Mouse (Mus musculus): ENCODE measurements at regions not wholly inside any gene's neighbourhood (a gene's known extent, or its start where the extent isn't known, plus 50 kb on each side); places are given as distances from the start of the nearest gene placed in this dataset.
"Not testable (repeated sequence)": the region's sequence is repeated elsewhere in the genome, so short reads cannot be mapped to it uniquely, and the experiment has no call there.

DNA sequence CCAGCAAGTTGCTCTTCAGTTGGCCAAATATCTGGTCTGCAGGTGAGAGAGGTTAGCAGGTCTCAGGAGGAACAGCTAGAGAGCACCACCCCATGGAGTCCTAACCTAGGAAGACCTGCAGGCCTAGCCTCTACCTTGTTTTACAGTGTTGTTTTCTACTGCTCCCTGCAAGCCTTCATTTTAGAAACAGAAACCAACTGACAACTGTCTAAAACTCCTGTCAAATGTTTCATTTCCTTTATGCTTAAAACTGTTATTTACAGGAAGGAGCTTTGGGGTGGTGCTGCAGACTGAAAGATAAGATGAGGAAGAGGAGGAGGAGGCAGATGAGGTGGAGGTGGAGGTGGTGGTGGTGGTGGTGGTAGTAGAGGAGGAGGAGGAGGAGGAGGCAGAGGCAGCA is 96.6 kb upstream of the Selenop start:
- H3K27ac ChIP-seq (ENCODE audit: control insufficient read depth, insufficient read depth, low read length), result peak overlapping the region; percentile 66
- no peak for TF ChIP-seq CTCF (IDR thresholded peaks at IDR 0.05; ENCODE audit: borderline replicate concordance, control insufficient read depth, extremely low read depth, insufficient read depth, low read length, poor library complexity)
- TF ChIP-seq POLR2A (IDR thresholded peaks at IDR 0.05; ENCODE audit: control insufficient read depth, extremely low read depth, insufficient read depth, low read length, poor library complexity), result no peak
- no peak overlapping the region for H3K4me3 ChIP-seq (ENCODE audit: control insufficient read depth, insufficient read depth, low read length)
- peaks cover 8% of the 10 kb centered on the region for H3K4me1 ChIP-seq (replicated peaks; ENCODE audit: control insufficient read depth, insufficient read depth, low read length)
- no peaks in the 10 kb centered on the region for H3K36me3 ChIP-seq (ENCODE audit: control insufficient read depth, insufficient read depth, low read length)
- H3K27me3 ChIP-seq (ENCODE audit: control insufficient read depth, insufficient read depth, low read length), result no peaks in the 10 kb centered on the region
- no peak for DNase-seq

DNA sequence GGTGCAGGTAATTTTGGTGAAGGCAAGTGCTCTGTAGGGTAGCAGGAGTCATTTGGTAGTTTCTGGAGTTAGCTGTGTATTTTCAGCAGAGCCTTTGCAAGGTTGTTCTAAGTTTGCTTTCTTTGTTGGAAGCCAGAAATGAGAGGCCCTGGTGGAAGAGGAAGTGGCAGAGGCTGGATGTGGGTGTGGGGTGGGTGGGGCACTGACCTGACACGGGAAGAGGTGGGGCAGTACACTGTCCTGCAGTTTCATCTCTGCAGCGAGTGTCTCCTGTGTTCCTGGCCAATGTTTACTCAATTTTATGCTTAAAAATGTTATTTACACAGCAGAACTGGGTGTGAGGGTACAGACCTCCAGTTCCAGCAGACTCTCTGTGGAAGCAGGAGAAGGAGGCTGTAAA is 94.3 kb upstream of the Selenop start:
- WGBS, result 9% methylated on average over 2 of the region's 2 CpGs
- no peaks in the 10 kb centered on the region for H3K27me3 ChIP-seq (ENCODE audit: control insufficient read depth, insufficient read depth, low read length)
- H3K4me3 ChIP-seq (ENCODE audit: control insufficient read depth, insufficient read depth, low read length), result no peak overlapping the region
- no peak for TF ChIP-seq CTCF (IDR thresholded peaks at IDR 0.05; ENCODE audit: borderline replicate concordance, control insufficient read depth, extremely low read depth, insufficient read depth, low read length, poor library complexity)
- TF ChIP-seq POLR2A (IDR thresholded peaks at IDR 0.05; ENCODE audit: control insufficient read depth, extremely low read depth, insufficient read depth, low read length, poor library complexity), result no peak
- no peaks in the 10 kb centered on the region for H3K36me3 ChIP-seq (ENCODE audit: control insufficient read depth, insufficient read depth, low read length)
- H3K4me1 ChIP-seq (replicated peaks; ENCODE audit: control insufficient read depth, insufficient read depth, low read length), result peaks cover 8% of the 10 kb centered on the region
- DNase-seq, result no peak
- no peak overlapping the region; the same call in 1 of the 2 replicates for H3K27ac ChIP-seq (ENCODE audit: control insufficient read depth, insufficient read depth, low read length)

DNA sequence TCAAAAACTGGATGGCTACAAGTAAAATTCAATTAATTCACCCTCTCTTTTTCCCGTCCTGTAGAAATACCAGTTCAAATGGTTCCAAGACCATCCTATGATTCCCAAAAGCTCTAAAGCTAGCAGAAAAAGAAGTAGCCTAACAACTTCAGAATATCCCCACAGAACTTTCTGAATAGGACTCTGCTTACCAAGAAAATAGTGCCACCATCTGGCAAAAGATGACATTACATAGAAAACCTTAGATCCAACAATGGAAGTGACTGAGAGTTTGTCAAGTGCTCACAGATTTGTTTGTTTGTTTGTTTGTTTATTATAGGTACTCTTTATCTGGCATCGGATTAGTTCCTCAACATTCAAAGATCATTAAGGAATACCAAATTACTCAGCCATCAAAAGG is 93.5 kb upstream of the Selenop start:
- TF ChIP-seq POLR2A (IDR thresholded peaks at IDR 0.05; ENCODE audit: control insufficient read depth, extremely low read depth, insufficient read depth, low read length, poor library complexity) (no peak), CTCF (IDR thresholded peaks at IDR 0.05; ENCODE audit: borderline replicate concordance, control insufficient read depth, extremely low read depth, insufficient read depth, low read length, poor library complexity) (no peak)
- DNase-seq, result no peak
- WGBS, result 41% methylated on average over 2 of the region's 2 CpGs

DNA sequence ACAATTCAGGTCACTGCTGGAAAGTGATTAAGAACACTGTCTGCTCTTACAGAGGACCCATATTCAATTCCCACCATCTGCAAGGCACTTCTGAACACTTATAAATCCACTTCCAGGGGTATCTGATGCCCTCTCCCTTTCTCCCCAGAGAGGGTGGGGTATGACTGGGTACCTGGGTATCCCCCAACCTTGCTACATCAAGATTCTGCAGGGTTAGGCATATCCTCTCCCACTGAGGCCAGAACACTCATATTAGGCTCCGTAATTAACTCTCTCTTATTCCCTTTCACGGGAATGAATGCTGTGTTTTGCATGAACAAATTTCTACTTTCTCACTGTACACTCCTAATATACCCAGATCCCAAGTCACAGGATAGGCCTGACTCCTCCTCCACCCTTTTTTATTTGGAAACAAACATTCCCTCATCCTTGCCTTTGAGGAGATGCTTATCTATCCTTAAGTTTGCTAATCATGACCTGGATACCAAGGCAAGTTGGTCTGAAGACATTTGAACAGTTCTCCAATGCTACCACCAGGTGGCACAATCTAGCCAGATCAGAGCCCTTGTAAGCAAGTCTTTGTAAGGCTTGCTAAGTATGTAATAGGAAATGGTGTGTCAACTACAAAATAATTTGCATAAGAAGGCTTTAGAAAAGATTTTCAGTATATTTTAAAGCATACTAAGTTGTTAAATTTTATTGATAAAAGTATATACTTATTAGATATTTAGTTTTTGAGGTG is 66.3 kb upstream of the Selenop start:
- no peaks in the 10 kb centered on the region for H3K27me3 ChIP-seq (ENCODE audit: control insufficient read depth, insufficient read depth, low read length)
- TF ChIP-seq POLR2A (IDR thresholded peaks at IDR 0.05; ENCODE audit: control insufficient read depth, extremely low read depth, insufficient read depth, low read length, poor library complexity) (no peak), CTCF (IDR thresholded peaks at IDR 0.05; ENCODE audit: borderline replicate concordance, control insufficient read depth, extremely low read depth, insufficient read depth, low read length, poor library complexity) (no peak)
- H3K4me1 ChIP-seq (replicated peaks; ENCODE audit: control insufficient read depth, insufficient read depth, low read length), result no peaks in the 10 kb centered on the region
- H3K36me3 ChIP-seq (ENCODE audit: control insufficient read depth, insufficient read depth, low read length), result no peaks in the 10 kb centered on the region
- WGBS, result 93% methylated on average over 2 of the region's 2 CpGs
- peak; percentile 47 for DNase-seq
- H3K27ac ChIP-seq (ENCODE audit: control insufficient read depth, insufficient read depth, low read length), result no peak overlapping the region
- no peak overlapping the region for H3K4me3 ChIP-seq (ENCODE audit: control insufficient read depth, insufficient read depth, low read length)

More for the DNA sequence above, 93.5 kb upstream of the Selenop start:
- H3K27me3 ChIP-seq (ENCODE audit: control insufficient read depth, insufficient read depth, low read length), result no peaks in the 10 kb centered on the region
- H3K36me3 ChIP-seq (ENCODE audit: control insufficient read depth, insufficient read depth, low read length), result no peaks in the 10 kb centered on the region
- H3K4me3 ChIP-seq (ENCODE audit: control insufficient read depth, insufficient read depth, low read length), result no peak overlapping the region
- H3K27ac ChIP-seq (ENCODE audit: control insufficient read depth, insufficient read depth, low read length), result no peak overlapping the region
- H3K4me1 ChIP-seq (replicated peaks; ENCODE audit: control insufficient read depth, insufficient read depth, low read length), result peaks cover 8% of the 10 kb centered on the region

DNA sequence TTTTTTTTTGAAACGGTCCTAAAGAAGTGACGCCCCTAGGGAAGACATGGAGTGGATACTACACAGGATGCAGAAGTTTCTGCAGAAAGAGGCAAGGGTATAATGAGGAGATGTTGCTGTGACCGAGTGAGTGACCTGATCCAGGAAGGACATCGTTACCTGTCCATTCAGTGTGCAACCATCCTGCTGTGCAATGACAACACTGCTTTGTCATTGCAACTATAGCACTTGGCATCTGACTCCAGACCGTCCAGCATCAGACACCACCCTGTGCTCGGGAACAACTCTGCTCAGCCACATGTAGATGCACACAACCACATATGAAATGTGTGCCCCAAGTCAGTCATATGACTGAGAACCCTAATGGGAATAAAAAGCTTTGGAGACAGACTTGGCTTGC is 62.8 kb upstream of the Selenop start:
- Histone ChIP-seq H3K4me1 (replicated peaks; ENCODE audit: control insufficient read depth, insufficient read depth, low read length) (no peaks in the 10 kb centered on the region), H3K27me3 (ENCODE audit: control insufficient read depth, insufficient read depth, low read length) (no peaks in the 10 kb centered on the region), H3K27ac (ENCODE audit: control insufficient read depth, insufficient read depth, low read length) (no peak overlapping the region), H3K36me3 (ENCODE audit: control insufficient read depth, insufficient read depth, low read length) (no peaks in the 10 kb centered on the region), H3K4me3 (ENCODE audit: control insufficient read depth, insufficient read depth, low read length) (no peak overlapping the region)
- no peak for DNase-seq
- TF ChIP-seq POLR2A (IDR thresholded peaks at IDR 0.05; ENCODE audit: control insufficient read depth, extremely low read depth, insufficient read depth, low read length, poor library complexity), result no peak
- no peak for TF ChIP-seq CTCF (IDR thresholded peaks at IDR 0.05; ENCODE audit: borderline replicate concordance, control insufficient read depth, extremely low read depth, insufficient read depth, low read length, poor library complexity)
- WGBS, result 86% methylated on average over 6 of the region's 6 CpGs

DNA sequence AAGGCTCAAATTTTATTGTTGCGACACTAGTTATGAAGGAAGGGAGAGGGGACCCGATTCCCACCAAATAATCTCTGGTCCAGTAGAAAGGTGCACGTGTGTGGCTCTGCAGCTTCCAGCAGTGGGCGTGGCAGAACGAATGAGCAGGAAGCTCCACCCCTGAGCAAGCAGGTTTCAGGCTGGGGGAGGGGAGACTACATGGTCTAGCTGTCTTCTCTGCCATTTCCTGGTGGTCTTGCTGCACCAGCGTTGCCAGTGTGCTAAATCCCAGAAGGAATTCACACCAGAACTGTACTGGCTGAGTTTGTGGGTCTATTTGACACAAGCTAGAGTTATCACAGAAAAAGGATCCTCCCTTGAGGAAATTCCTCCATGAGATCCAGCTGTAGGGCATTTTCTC is 62.3 kb upstream of the Selenop start:
- 49% methylated on average over 6 of the region's 6 CpGs for WGBS
- not testable (repeated sequence) for H3K4me1 ChIP-seq (replicated peaks; ENCODE audit: control insufficient read depth, insufficient read depth, low read length); H3K4me3 ChIP-seq (ENCODE audit: control insufficient read depth, insufficient read depth, low read length); H3K27me3 ChIP-seq (ENCODE audit: control insufficient read depth, insufficient read depth, low read length); DNase-seq; H3K36me3 ChIP-seq (ENCODE audit: control insufficient read depth, insufficient read depth, low read length); H3K27ac ChIP-seq (ENCODE audit: control insufficient read depth, insufficient read depth, low read length)

GRCm38 (mm10) chr15:3213721-3214120 is 54.6 kb upstream of the Selenop start:
- Histone ChIP-seq H3K4me1 (replicated peaks; ENCODE audit: control insufficient read depth, insufficient read depth, low read length) (no peaks in the 10 kb centered on the region), H3K36me3 (ENCODE audit: control insufficient read depth, insufficient read depth, low read length) (no peaks in the 10 kb centered on the region), H3K27me3 (ENCODE audit: control insufficient read depth, insufficient read depth, low read length) (no peaks in the 10 kb centered on the region), H3K27ac (ENCODE audit: control insufficient read depth, insufficient read depth, low read length) (no peak overlapping the region), H3K4me3 (ENCODE audit: control insufficient read depth, insufficient read depth, low read length) (no peak overlapping the region)
- no peak for TF ChIP-seq CTCF (IDR thresholded peaks at IDR 0.05; ENCODE audit: borderline replicate concordance, control insufficient read depth, extremely low read depth, insufficient read depth, low read length, poor library complexity)
- no peak for TF ChIP-seq POLR2A (IDR thresholded peaks at IDR 0.05; ENCODE audit: control insufficient read depth, extremely low read depth, insufficient read depth, low read length, poor library complexity)
- DNase-seq, result peak; percentile 40
- 9% methylated on average over 4 of the region's 4 CpGs for WGBS

Data from thymus, adult 2 months (tissue).